Mouse (Mus musculus): ENCODE measurements around the gene Ttbk2. TPM values are rescaled to one million over a fixed set of nuclear protein-coding genes. Genes with fewer than 3 reads are reported as not detected.

The Ttbk2 gene
- polyA plus RNA-seq, 1 experiment = 1.6 TPM

DNA sequence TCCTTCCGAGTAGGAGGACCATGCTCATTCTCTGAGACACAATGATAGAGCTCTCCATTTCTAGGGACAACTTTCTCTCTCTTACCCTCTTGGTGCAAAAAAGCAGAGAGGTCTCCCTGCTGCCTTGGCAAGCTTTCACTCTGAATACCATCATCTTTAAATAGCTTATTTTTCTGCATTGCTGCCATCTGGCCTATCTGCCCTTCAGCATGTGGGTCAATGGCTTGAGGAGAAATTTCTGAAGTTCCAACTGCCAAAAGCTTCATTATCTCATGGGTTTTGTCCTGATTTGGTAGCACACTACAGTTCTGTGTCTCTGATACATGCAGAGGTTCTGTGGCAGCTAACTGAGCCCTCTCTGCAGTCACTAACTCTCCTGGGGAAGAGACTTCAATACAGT, 104.9 kb downstream of the Ttbk2 start:
- Histone ChIP-seq H3K27me3 (ENCODE audit: control insufficient read depth, insufficient read depth, low read length) (no peaks in the 10 kb centered on the region), H3K4me1 (ENCODE audit: control insufficient read depth, insufficient read depth, insufficient read length, low read length) (no peaks in the 10 kb centered on the region), H3K36me3 (ENCODE audit: control insufficient read depth, insufficient read depth, low read length) (peaks cover 3% of the 10 kb centered on the region; the same call in 1 of the 2 replicates), H3K27ac (ENCODE audit: insufficient read depth, low read depth, low read length) (no peak overlapping the region), H3K4me3 (ENCODE audit: low read depth, low read length) (no peak overlapping the region)
- TF ChIP-seq POLR2A (IDR thresholded peaks at IDR 0.05; ENCODE audit: low read depth, low read length) (no peak), CTCF (IDR thresholded peaks at IDR 0.05; ENCODE audit: extremely low read depth, insufficient read length, insufficient replicate concordance, low read depth, low read length) (no peak)
- 94% methylated on average over 1 of the region's 1 CpGs for whole genome bisulfite sequencing

DNA sequence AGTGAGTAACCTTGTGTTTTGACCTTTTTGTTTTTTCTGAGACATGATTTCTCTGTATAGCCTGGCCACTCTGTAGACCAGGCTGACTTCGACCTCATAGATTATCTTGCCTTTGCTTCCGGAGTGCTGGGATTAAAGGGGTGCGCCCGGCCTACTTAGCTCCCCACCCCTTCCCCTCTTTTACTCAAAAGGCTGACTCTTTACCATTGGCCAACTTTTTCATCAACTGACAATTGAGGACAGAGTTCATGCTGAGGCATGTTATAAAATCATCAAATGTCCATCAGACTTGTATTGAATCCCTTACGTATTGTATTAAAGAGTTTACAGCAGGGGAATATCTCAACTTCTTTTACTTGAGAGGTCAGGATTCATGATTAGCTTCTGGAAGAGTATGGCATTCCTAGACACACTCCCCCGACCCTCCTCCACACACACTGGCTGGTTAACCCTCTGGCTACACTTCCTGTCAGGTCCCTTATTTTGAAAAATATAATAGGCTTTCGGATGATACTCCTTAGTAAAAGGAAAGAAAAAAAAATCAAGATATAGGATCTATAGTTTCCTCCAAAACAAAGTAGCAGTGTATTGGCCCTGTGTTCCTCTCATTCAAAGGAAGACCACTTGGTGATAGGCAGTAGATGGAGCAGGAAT, 118.4 kb downstream of the Ttbk2 start:
- 33% methylated on average over 7 of the region's 7 CpGs for WGBS
- H3K4me3 ChIP-seq (ENCODE audit: low read depth, low read length) = peak overlapping the region; percentile 65; the same call in 1 of the 2 replicates

DNA sequence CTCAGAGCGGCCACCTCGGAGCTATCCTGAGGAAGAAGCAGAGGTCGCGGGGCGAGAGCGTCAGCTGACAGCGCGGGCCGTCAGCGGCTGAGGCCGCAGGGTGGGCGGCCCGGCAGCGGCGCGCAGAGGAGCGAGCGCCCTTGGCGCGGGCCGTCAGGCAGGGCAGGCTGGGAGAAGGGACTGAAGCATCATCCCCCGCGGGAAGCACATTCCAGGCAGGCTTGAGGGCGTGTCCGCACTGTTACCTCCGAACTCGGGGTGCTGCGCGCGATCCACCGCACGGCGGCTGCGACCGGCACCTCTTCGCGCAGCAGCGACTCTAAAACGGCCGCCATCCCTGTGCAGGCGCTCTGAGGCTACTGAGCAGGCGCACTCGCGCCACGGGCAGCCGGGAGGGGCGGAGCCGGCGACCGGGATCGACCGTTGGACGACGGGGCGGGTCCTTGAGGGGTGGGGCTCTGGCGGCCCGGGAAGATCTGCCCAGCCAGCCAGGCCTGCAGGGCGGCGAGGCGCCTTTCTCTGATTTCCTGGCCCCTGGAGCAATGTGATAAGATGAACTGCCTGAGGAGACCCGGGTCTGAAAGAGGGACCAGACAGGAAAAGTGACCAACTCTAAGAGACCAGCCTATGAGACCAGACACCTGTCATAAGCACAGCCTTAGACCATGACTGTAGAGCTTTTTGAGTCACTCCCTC, 119.1 kb downstream of the Ttbk2 start:
- under 1% methylated on average over 61 of the region's 61 CpGs for WGBS
- no peaks in the 10 kb centered on the region for H3K27me3 ChIP-seq (ENCODE audit: control insufficient read depth, insufficient read depth, low read length)

More for the DNA sequence above, 118.4 kb downstream of the Ttbk2 start:
- Histone ChIP-seq H3K27ac (ENCODE audit: insufficient read depth, low read depth, low read length) (peak overlapping the region; percentile 64; the same call in 1 of the 2 replicates), H3K27me3 (ENCODE audit: control insufficient read depth, insufficient read depth, low read length) (no peaks in the 10 kb centered on the region), H3K36me3 (ENCODE audit: control insufficient read depth, insufficient read depth, low read length) (peaks cover 8% of the 10 kb centered on the region), H3K4me1 (ENCODE audit: control insufficient read depth, insufficient read depth, insufficient read length, low read length) (peaks cover 9% of the 10 kb centered on the region)
- TF ChIP-seq CTCF (IDR thresholded peaks at IDR 0.05; ENCODE audit: extremely low read depth, insufficient read length, insufficient replicate concordance, low read depth, low read length) (no peak), POLR2A (IDR thresholded peaks at IDR 0.05; ENCODE audit: low read depth, low read length) (no peak)

DNA sequence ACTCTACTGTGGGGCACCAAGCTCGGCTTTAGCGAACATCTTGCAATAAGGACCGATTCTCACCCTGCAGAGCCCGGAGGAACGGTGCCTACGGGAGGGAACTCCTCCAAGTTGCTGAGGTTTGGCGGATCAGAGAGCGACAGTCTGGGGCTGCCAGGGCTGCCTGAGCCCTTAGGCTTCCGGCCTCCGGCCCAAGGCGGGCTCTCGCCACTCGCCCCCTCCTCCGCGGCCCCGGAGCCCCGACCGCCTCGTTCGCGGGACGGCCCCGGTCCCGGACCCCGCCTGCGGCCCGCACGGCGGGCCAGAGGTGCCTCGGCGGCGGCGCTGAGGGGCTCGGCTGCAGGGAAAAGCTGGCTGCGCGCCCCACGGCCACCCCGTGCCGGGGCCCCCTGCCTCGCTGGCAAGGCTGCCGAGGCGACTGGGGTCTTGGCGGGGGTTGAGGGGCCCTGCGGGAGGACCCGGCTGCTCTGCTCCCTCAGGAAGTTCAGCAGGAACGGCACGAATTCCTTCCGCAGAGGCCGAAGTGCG, 119.7 kb downstream of the Ttbk2 start:
- peak overlapping the region; percentile 38; the same call in 1 of the 2 replicates for H3K27ac ChIP-seq (ENCODE audit: insufficient read depth, low read depth, low read length)
- TF ChIP-seq POLR2A (IDR thresholded peaks at IDR 0.05; ENCODE audit: low read depth, low read length) = no peak
- no peak for TF ChIP-seq CTCF (IDR thresholded peaks at IDR 0.05; ENCODE audit: extremely low read depth, insufficient read length, insufficient replicate concordance, low read depth, low read length)
- peaks cover 20% of the 10 kb centered on the region for H3K36me3 ChIP-seq (ENCODE audit: control insufficient read depth, insufficient read depth, low read length)
- peaks cover 9% of the 10 kb centered on the region for H3K4me1 ChIP-seq (ENCODE audit: control insufficient read depth, insufficient read depth, insufficient read length, low read length)
- peak overlapping the region; percentile 65 for H3K4me3 ChIP-seq (ENCODE audit: low read depth, low read length)
- under 1% methylated on average over 50 of the region's 50 CpGs for WGBS
- H3K27me3 ChIP-seq (ENCODE audit: control insufficient read depth, insufficient read depth, low read length) = no peaks in the 10 kb centered on the region

More for the DNA sequence above, 119.1 kb downstream of the Ttbk2 start:
- peaks cover 15% of the 10 kb centered on the region for H3K36me3 ChIP-seq (ENCODE audit: control insufficient read depth, insufficient read depth, low read length)
- peak overlapping the region; percentile 64 for H3K27ac ChIP-seq (ENCODE audit: insufficient read depth, low read depth, low read length)
- H3K4me1 ChIP-seq (ENCODE audit: control insufficient read depth, insufficient read depth, insufficient read length, low read length) = peaks cover 9% of the 10 kb centered on the region
- TF ChIP-seq CTCF (IDR thresholded peaks at IDR 0.05; ENCODE audit: extremely low read depth, insufficient read length, insufficient replicate concordance, low read depth, low read length) = no peak
- peak; percentile 93 for TF ChIP-seq POLR2A (IDR thresholded peaks at IDR 0.05; ENCODE audit: low read depth, low read length)
- peak overlapping the region; percentile 65 for H3K4me3 ChIP-seq (ENCODE audit: low read depth, low read length)

DNA sequence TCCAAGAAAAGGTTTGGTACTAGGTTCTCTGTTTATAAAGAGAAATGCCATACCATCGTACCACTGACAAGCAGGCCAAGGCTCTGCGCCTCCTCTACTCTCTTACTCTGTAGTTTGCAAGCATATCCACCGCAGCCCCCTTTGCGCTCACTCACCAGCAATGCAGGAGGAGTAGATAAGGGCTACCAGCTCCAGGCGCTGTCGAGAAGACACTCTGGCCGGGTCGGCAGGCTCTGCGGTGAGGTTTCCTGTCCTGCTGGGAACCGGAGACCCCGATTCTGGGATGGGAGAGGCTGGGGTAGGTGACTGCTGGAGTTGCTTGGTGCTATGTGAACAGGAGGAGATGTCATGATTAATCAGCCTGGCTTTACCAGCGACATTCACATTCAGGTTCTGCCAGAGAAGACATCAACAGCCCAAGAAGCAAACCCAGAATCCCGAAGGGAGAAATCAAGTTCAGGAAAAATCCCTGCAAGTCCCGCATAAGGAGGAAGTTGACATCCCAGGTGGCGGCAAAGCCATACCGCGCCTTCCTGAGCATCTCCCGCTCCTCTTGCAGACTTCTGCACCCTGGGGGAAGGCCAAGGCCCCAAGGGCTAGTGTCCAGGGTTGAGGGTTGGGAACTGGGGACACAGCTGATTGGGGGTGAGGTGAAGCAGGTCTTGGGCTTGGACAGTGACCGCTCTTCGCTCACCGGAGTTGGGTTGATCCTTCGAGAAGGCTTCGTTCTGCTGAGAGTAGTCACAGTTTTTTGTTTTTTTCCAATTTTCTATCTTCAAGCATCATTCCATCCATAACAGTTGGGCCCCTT, 120.4 kb downstream of the Ttbk2 start:
- Histone ChIP-seq H3K4me1 (ENCODE audit: control insufficient read depth, insufficient read depth, insufficient read length, low read length) (peaks cover 9% of the 10 kb centered on the region), H3K27me3 (ENCODE audit: control insufficient read depth, insufficient read depth, low read length) (no peaks in the 10 kb centered on the region), H3K4me3 (ENCODE audit: low read depth, low read length) (peak overlapping the region; percentile 65), H3K27ac (ENCODE audit: insufficient read depth, low read depth, low read length) (no peak overlapping the region), H3K36me3 (ENCODE audit: control insufficient read depth, insufficient read depth, low read length) (peaks cover 27% of the 10 kb centered on the region)
- WGBS = 25% methylated on average over 23 of the region's 23 CpGs
- no peak for TF ChIP-seq CTCF (IDR thresholded peaks at IDR 0.05; ENCODE audit: extremely low read depth, insufficient read length, insufficient replicate concordance, low read depth, low read length)
- no peak for TF ChIP-seq POLR2A (IDR thresholded peaks at IDR 0.05; ENCODE audit: low read depth, low read length)

DNA sequence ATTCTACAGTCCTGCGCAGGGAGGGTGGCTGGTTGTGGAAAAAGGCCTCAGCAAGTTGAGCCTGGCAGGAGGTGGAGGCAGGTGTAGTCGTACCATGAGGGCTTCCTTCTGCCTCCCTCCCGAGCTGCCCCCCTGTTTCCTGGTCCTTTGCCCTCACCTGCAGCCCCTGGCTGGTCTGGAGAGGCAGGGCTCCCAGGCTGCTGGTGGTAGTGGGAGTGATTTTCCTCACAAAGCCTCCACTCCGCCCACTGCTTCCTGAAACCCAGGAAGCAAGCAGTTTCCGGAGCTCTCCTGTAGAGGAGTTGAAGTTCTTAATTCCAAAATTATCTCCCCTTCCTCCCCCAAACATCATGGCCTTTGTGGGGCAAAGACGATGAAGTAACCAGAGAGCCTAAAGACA, 126.2 kb downstream of the Ttbk2 start:
- no peak overlapping the region for H3K27ac ChIP-seq (ENCODE audit: insufficient read depth, low read depth, low read length)
- no peak overlapping the region for H3K4me3 ChIP-seq (ENCODE audit: low read depth, low read length)
- H3K36me3 ChIP-seq (ENCODE audit: control insufficient read depth, insufficient read depth, low read length) = peaks cover 68% of the 10 kb centered on the region
- H3K4me1 ChIP-seq (ENCODE audit: control insufficient read depth, insufficient read depth, insufficient read length, low read length) = no peaks in the 10 kb centered on the region
- H3K27me3 ChIP-seq (ENCODE audit: control insufficient read depth, insufficient read depth, low read length) = no peaks in the 10 kb centered on the region
- 83% methylated on average over 6 of the region's 6 CpGs for WGBS
- no peak for TF ChIP-seq POLR2A (IDR thresholded peaks at IDR 0.05; ENCODE audit: low read depth, low read length)
- no peak for TF ChIP-seq CTCF (IDR thresholded peaks at IDR 0.05; ENCODE audit: extremely low read depth, insufficient read length, insufficient replicate concordance, low read depth, low read length)

All from small intestine, adult 2 months (tissue).